Mouse (Mus musculus): Measurements from ENCODE around the gene S100a4. TPM values are rescaled to one million over a fixed set of nuclear protein-coding genes. Genes with fewer than 3 reads are reported as not detected.
A peak's percentile ranks its signal among the peaks of the same experiment; 100 is the strongest.

S100a4 gene
- total and polyA plus RNA-seq, 2 experiments from 2014 or later, result 3.0 to 3.1 TPM

- no peak overlapping the region for H3K9ac ChIP-seq (replicated peaks; ENCODE audit: low read length)
- no peak for DNase-seq (ENCODE audit: low spot score)
- WGBS, result 88% methylated on average over 4 of the region's 4 CpGs
- TF ChIP-seq CTCF (IDR thresholded peaks at IDR 0.05; ENCODE audit: low read depth), result no peak
- no peak overlapping the region for H3K4me3 ChIP-seq (ENCODE audit: low read length)
- H3K36me3 ChIP-seq (ENCODE audit: insufficient read depth, low read length), result no peaks in the 10 kb centered on the region
- no peak overlapping the region for H3K4me2 ChIP-seq (ENCODE audit: low read depth, low read length)
- no peaks in the 10 kb centered on the region for H3K27me3 ChIP-seq (ENCODE audit: insufficient read depth, low read length)
- no peak overlapping the region for H3K27ac ChIP-seq
- no peaks in the 10 kb centered on the region for H3K4me1 ChIP-seq (ENCODE audit: insufficient read depth, low read length)
- peak; percentile 49; the same call in 1 of the 2 replicates for ATAC-seq
- H3K9me3 ChIP-seq (ENCODE audit: low read length), result no peaks in the 10 kb centered on the region
Measured at GRCm38 (mm10) chr3:90598212-90598611, 5.4 kb upstream of the S100a4 start.

GRCm38 (mm10) chr3:90599401-90599800 lies 4.2 kb upstream of the S100a4 start:
- 52% methylated on average over 3 of the region's 3 CpGs for WGBS
- DNase-seq (ENCODE audit: low spot score), result no peak
- no peak overlapping the region for H3K27ac ChIP-seq
- no peak for ATAC-seq
- no peak overlapping the region for H3K4me3 ChIP-seq (ENCODE audit: low read length)
- no peaks in the 10 kb centered on the region for H3K27me3 ChIP-seq (ENCODE audit: insufficient read depth, low read length)
- H3K36me3 ChIP-seq (ENCODE audit: insufficient read depth, low read length), result no peaks in the 10 kb centered on the region
- H3K4me2 ChIP-seq (ENCODE audit: low read depth, low read length), result no peak overlapping the region
- H3K9ac ChIP-seq (replicated peaks; ENCODE audit: low read length), result no peak overlapping the region
- no peaks in the 10 kb centered on the region for H3K4me1 ChIP-seq (ENCODE audit: insufficient read depth, low read length)
- no peak for TF ChIP-seq CTCF (IDR thresholded peaks at IDR 0.05; ENCODE audit: low read depth)
- H3K9me3 ChIP-seq (ENCODE audit: low read length), result no peaks in the 10 kb centered on the region

DNA sequence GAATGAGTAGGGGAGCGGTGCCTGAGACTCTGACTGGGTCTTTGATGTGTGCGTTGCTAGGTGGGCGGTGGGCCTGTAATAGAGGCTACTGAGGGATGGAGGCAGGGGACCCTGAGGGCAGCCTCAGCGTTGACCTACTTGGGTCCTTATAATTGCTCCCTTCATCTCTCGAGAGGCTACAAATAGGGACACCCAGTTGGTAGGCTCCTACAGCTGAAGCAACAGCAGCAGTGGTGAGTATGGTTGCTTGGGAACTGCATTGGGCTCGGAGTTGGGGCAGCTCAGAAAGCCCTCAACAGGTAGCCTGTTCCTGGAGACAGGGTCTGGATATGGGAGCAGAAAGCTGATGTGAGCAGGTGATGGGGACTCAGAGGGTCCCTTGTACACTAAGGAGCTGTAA lies 3.5 kb upstream of the S100a4 start:
- Histone ChIP-seq H3K4me1 (ENCODE audit: insufficient read depth, low read length) (no peaks in the 10 kb centered on the region), H3K9me3 (ENCODE audit: low read length) (no peaks in the 10 kb centered on the region), H3K9ac (replicated peaks; ENCODE audit: low read length) (no peak overlapping the region), H3K27me3 (ENCODE audit: insufficient read depth, low read length) (no peaks in the 10 kb centered on the region), H3K36me3 (ENCODE audit: insufficient read depth, low read length) (no peaks in the 10 kb centered on the region), H3K4me3 (ENCODE audit: low read length) (no peak overlapping the region), H3K4me2 (ENCODE audit: low read depth, low read length) (no peak overlapping the region), H3K27ac (no peak overlapping the region)
- no peak for ATAC-seq
- no peak for TF ChIP-seq CTCF (IDR thresholded peaks at IDR 0.05; ENCODE audit: low read depth)
- 81% methylated on average over 6 of the region's 6 CpGs for WGBS
- DNase-seq (ENCODE audit: low spot score), result no peak

DNA sequence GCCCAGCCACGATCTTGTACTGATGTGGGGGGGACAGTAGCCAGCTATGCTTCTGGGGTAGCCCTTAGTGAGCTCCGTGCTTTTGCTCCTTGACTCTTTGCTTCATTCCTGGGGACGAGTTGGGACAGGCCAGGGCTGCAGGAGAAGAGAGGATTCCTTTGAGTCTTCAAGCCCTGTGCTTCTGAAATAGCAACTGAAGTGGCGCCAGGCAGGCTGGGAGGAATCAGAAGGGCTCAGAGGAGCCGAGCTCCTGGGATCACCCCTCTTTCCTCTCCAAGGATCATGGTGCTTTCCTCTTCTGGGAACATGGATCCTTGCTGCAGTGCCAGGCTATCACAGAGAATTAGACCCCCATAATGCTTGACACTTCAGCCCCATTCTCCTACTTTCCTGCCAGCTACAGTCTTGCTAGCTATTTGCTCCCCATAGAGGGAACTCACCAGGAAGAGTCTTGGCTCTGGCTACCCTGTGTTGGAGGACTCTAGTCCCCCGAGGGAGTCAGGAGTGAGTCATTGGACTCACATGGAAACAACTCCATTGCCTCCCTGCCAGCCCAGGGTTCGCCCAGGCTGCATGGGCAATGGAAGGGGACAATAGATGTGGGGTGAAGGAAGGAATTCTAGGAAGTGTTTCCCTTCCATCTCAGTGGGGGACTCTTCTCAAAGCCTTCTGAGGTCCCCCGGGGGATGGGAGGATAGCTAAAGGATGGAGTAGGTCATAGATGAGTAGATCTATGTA lies 2.9 kb upstream of the S100a4 start:
- Histone ChIP-seq H3K4me3 (ENCODE audit: low read length) (no peak overlapping the region), H3K27ac (no peak overlapping the region), H3K4me2 (ENCODE audit: low read depth, low read length) (no peak overlapping the region), H3K9ac (replicated peaks; ENCODE audit: low read length) (no peak overlapping the region), H3K4me1 (ENCODE audit: insufficient read depth, low read length) (no peaks in the 10 kb centered on the region), H3K27me3 (ENCODE audit: insufficient read depth, low read length) (no peaks in the 10 kb centered on the region), H3K9me3 (ENCODE audit: low read length) (no peaks in the 10 kb centered on the region), H3K36me3 (ENCODE audit: insufficient read depth, low read length) (no peaks in the 10 kb centered on the region)
- WGBS, result 83% methylated on average over 8 of the region's 8 CpGs
- DNase-seq (ENCODE audit: low spot score), result no peak
- TF ChIP-seq CTCF (IDR thresholded peaks at IDR 0.05; ENCODE audit: low read depth), result no peak
- ATAC-seq, result no peak

- 82% methylated on average over 11 of the region's 11 CpGs for WGBS
Measured at GRCm38 (mm10) chr3:90601486-90602110, 2.0 kb upstream of the S100a4 start, which contains the start of gene Gm42674. TSS of gene Gm42674 (plus strand) at chr3:90601904.

DNA sequence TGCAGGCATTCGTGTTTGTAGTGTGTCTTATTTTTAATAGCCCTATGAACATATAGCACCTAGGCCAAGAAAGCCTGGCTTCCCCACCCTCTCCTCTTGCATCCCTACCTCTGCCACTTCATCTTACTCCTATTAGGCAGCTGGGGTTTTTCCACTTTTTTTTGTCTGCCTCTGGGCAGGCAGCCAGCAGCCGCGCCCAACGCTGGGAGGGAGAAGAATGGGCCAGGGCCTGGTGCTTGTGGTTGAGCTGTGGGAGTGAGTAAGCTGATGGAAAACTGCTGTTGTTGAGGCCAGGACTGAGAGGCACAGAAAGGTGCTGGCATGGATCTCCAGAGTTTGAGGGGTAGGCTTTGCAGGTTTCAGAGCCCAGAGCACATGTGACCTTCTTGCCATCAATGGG lies 845 bp downstream of the S100a4 start:
- 40% methylated on average over 4 of the region's 4 CpGs for WGBS
- no peak for TF ChIP-seq CTCF (IDR thresholded peaks at IDR 0.05; ENCODE audit: low read depth)
- H3K4me2 ChIP-seq (ENCODE audit: low read depth, low read length), result no peak overlapping the region
- H3K4me1 ChIP-seq (ENCODE audit: insufficient read depth, low read length), result no peaks in the 10 kb centered on the region
- no peak overlapping the region for H3K4me3 ChIP-seq (ENCODE audit: low read length)
- no peaks in the 10 kb centered on the region for H3K27me3 ChIP-seq (ENCODE audit: insufficient read depth, low read length)
- H3K9me3 ChIP-seq (ENCODE audit: low read length), result no peaks in the 10 kb centered on the region
- H3K27ac ChIP-seq, result no peak overlapping the region
- no peaks in the 10 kb centered on the region for H3K36me3 ChIP-seq (ENCODE audit: insufficient read depth, low read length)
- DNase-seq (ENCODE audit: low spot score), result peak; percentile 52
- 0 out of 2 replicates have a peak, but pooled peaks have one; percentile 14 for ATAC-seq
- no peak overlapping the region for H3K9ac ChIP-seq (replicated peaks; ENCODE audit: low read length)

More at GRCm38 (mm10) chr3:90601486-90602110, 2.0 kb upstream of the S100a4 start, which contains the start of gene Gm42674:
- Histone ChIP-seq H3K4me1 (ENCODE audit: insufficient read depth, low read length) (no peaks in the 10 kb centered on the region), H3K4me2 (ENCODE audit: low read depth, low read length) (no peak within 1 kb of the TSS), H3K27me3 (ENCODE audit: insufficient read depth, low read length) (no peaks in the 10 kb centered on the region), H3K4me3 (ENCODE audit: low read length) (no peak within 1 kb of the TSS), H3K9ac (replicated peaks; ENCODE audit: low read length) (no peak within 1 kb of the TSS), H3K9me3 (ENCODE audit: low read length) (no peaks in the 10 kb centered on the region), H3K27ac (no peak within 1 kb of the TSS), H3K36me3 (ENCODE audit: insufficient read depth, low read length) (no peaks in the 10 kb centered on the region)
- TF ChIP-seq CTCF (IDR thresholded peaks at IDR 0.05; ENCODE audit: low read depth), result no peak
- DNase-seq (ENCODE audit: low spot score) (no peak), ATAC-seq (no peak)

DNA sequence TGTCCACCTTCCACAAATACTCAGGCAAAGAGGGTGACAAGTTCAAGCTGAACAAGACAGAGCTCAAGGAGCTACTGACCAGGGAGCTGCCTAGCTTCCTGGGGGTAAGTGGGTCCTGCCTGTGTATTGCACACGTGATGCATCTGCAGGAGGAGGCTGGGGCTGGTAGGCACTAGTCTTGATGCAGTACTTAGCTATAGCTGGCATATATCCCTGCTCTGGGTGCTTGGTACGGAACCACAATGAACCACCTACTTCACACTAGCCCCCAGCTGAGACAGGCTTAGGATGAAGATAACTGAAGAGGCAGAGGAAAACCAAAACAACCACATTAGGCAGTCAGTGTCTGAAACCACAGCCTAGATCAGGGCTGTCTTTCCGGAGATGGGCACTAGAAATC lies 1.5 kb downstream of the S100a4 start:
- no peak for TF ChIP-seq CTCF (IDR thresholded peaks at IDR 0.05; ENCODE audit: low read depth)
- Histone ChIP-seq H3K36me3 (ENCODE audit: insufficient read depth, low read length) (no peaks in the 10 kb centered on the region), H3K4me3 (ENCODE audit: low read length) (no peak overlapping the region), H3K27me3 (ENCODE audit: insufficient read depth, low read length) (no peaks in the 10 kb centered on the region), H3K9me3 (ENCODE audit: low read length) (no peaks in the 10 kb centered on the region), H3K4me2 (ENCODE audit: low read depth, low read length) (no peak overlapping the region), H3K27ac (no peak overlapping the region), H3K9ac (replicated peaks; ENCODE audit: low read length) (no peak overlapping the region), H3K4me1 (ENCODE audit: insufficient read depth, low read length) (no peaks in the 10 kb centered on the region)
- DNase-seq (ENCODE audit: low spot score) (no peak), ATAC-seq (no peak)
- WGBS, result 81% methylated on average over 3 of the region's 3 CpGs
